Mouse (Mus musculus): ENCODE results near the gene Trappc2l.

The Trappc2l gene

DNA sequence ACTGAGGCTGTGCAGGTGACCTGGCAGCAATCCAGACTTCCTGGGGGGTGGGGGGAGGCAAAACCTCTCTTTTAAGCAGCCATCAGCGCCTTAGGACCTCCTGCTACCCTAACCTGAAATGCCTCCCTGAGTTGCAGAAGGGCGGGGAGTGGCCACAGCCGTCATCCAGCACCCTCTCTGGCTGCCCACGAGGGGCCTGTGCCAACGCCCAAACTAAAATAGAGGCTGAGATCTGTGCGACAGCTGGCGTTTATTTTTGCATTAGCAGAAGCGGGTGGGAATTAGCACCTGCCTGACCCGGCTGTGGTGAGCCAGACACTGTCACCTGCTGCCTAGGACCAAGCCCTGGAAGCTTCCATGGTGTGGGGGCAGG, 25.3 kb downstream of the Trappc2l start:
- Histone ChIP-seq H3K36me3 (ENCODE audit: insufficient read depth, low read length) (no peaks in the 10 kb centered on the region), H3K9me3 (ENCODE audit: low read length) (no peaks in the 10 kb centered on the region), H3K4me1 (replicated peaks; ENCODE audit: low read depth, low read length) (peaks cover 55% of the 10 kb centered on the region), H3K4me3 (replicated peaks; ENCODE audit: low read length) (no peak overlapping the region), H3K27me3 (ENCODE audit: insufficient read depth, low read length) (peaks cover 6% of the 10 kb centered on the region)
- TF ChIP-seq NANOG (IDR thresholded peaks at IDR 0.05; ENCODE audit: borderline replicate concordance, low read length) (no peak), POU5F1 (IDR thresholded peaks at IDR 0.05; ENCODE audit: borderline replicate concordance, low read length) (no peak)

DNA sequence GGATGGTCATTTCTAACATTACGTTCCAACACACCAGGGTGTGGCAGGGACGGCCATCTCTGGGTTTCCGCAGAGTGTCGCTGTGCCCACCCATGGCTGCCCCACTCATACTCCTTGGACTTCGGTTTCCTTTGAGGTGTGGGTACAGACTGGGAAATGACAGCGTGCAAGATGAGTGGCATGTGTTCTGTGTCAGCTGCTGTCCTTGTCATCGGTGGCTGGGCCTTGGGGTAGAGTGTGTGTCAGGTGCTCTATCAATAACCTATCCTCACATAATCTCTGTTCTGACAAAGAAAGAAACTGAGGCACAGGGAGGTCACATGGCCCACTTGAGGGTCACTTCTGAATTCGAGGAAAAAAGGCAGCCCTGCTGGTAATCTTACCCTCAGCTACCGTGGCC, 25.8 kb downstream of the Trappc2l start:
- Histone ChIP-seq H3K36me3 (ENCODE audit: insufficient read depth, low read length) (no peaks in the 10 kb centered on the region), H3K27me3 (ENCODE audit: insufficient read depth, low read length) (peaks cover 6% of the 10 kb centered on the region), H3K9me3 (ENCODE audit: low read length) (no peaks in the 10 kb centered on the region), H3K4me3 (replicated peaks; ENCODE audit: low read length) (no peak overlapping the region), H3K4me1 (replicated peaks; ENCODE audit: low read depth, low read length) (peaks cover 59% of the 10 kb centered on the region)
- no peak for TF ChIP-seq CTCF (conservative IDR thresholded peaks at IDR 0.05; ENCODE audit: low read length)
- no peak for TF ChIP-seq POU5F1 (IDR thresholded peaks at IDR 0.05; ENCODE audit: borderline replicate concordance, low read length)
- TF ChIP-seq NANOG (IDR thresholded peaks at IDR 0.05; ENCODE audit: borderline replicate concordance, low read length) = no peak

DNA sequence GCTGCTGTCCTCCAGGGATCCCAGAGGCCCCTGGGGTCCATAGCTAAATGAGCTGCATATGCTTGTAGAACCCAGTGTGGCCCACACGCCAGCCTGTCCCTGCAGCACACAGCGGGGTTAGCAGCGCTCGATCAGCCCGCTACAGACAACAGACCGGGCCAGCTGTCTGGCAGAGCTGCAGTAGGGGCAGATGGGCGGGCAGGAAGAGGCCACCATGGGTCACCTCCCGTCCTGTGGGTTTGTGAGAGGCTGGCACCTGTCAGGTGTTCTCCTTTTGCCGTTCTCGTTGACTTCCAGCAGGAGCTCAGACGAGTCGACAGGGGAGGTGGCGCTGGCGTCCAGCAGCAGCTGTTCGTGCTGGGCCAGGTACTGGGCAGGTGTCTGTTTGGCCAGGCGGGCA, 27.2 kb downstream of the Trappc2l start:
- Histone ChIP-seq H3K36me3 (ENCODE audit: insufficient read depth, low read length) (no peaks in the 10 kb centered on the region), H3K9me3 (ENCODE audit: low read length) (no peaks in the 10 kb centered on the region), H3K4me1 (replicated peaks; ENCODE audit: low read depth, low read length) (peaks cover 71% of the 10 kb centered on the region), H3K4me3 (replicated peaks; ENCODE audit: low read length) (peak overlapping the region; percentile 64), H3K27me3 (ENCODE audit: insufficient read depth, low read length) (peaks cover 6% of the 10 kb centered on the region)
- TF ChIP-seq NANOG (IDR thresholded peaks at IDR 0.05; ENCODE audit: borderline replicate concordance, low read length) (no peak), CTCF (conservative IDR thresholded peaks at IDR 0.05; ENCODE audit: low read length) (no peak), POU5F1 (IDR thresholded peaks at IDR 0.05; ENCODE audit: borderline replicate concordance, low read length) (no peak)

DNA sequence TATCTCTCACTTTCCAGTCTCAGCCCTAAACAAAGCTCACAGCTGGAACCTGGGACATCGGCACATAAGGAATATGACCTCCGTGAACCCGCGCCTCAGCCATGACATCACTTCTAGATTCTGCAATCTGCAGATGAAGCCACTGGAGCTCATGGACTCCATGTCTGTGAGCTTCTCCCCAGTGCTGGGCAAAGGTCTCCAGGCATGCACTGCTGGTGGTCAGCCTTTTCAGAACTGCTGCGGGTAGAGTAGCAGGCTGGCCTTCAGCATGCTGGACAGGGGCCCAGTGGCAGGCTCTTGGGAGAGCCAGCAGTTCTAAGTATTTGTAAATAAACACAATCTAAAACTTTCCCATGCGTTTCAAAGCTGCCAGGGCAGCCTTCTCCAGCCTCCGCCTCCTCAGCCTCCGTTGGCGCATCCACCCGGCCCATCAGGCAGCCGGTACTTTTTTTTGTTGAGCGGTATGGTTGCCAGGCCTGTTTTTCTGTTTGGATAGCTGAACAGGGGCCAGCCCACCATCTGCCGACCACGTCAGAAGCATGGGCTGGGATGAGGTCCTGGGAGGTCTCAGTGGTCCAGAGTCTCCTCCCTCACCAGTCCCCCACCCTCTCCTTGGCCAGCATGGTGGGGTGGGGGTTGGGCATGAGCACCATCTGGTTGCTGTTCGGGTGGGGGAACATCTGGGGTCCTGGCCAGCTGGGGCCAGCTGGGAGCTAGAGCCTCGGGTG, 28.2 kb downstream of the Trappc2l start:
- H3K36me3 ChIP-seq (ENCODE audit: insufficient read depth, low read length) = no peaks in the 10 kb centered on the region
- no peak for TF ChIP-seq CTCF (conservative IDR thresholded peaks at IDR 0.05; ENCODE audit: low read length)
- TF ChIP-seq POU5F1 (IDR thresholded peaks at IDR 0.05; ENCODE audit: borderline replicate concordance, low read length) = no peak
- no peak overlapping the region for H3K4me3 ChIP-seq (replicated peaks; ENCODE audit: low read length)
- H3K27me3 ChIP-seq (ENCODE audit: insufficient read depth, low read length) = peaks cover 12% of the 10 kb centered on the region
- H3K4me1 ChIP-seq (replicated peaks; ENCODE audit: low read depth, low read length) = peaks cover 71% of the 10 kb centered on the region
- H3K9me3 ChIP-seq (ENCODE audit: low read length) = no peaks in the 10 kb centered on the region

DNA sequence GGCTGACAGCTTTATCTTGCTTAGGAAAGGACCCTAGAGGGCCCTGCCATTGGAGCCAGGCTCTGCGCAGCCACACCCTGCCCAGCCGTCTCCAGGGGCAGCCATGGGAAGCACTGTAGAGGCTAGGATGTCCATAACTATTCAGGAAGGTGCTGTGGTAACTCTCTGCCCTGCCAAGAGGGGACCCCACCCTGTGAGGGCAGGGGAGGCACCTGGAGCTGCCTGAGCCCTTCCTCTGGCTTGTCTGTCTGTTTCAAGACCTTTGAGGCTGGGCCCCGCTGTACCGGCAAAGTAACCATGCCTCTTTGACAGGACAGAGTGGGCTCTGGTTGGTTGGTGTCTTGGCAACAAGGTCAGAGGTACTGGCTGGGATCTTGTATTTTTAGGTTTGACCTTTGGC, 29.4 kb downstream of the Trappc2l start:
- H3K27me3 ChIP-seq (ENCODE audit: insufficient read depth, low read length) = peaks cover 11% of the 10 kb centered on the region
- TF ChIP-seq NANOG (IDR thresholded peaks at IDR 0.05; ENCODE audit: borderline replicate concordance, low read length) (no peak), POU5F1 (IDR thresholded peaks at IDR 0.05; ENCODE audit: borderline replicate concordance, low read length) (no peak), CTCF (conservative IDR thresholded peaks at IDR 0.05; ENCODE audit: low read length) (no peak)
- no peak overlapping the region for H3K4me3 ChIP-seq (replicated peaks; ENCODE audit: low read length)
- peaks cover 66% of the 10 kb centered on the region for H3K4me1 ChIP-seq (replicated peaks; ENCODE audit: low read depth, low read length)
- no peaks in the 10 kb centered on the region for H3K9me3 ChIP-seq (ENCODE audit: low read length)
- no peaks in the 10 kb centered on the region for H3K36me3 ChIP-seq (ENCODE audit: insufficient read depth, low read length)

DNA sequence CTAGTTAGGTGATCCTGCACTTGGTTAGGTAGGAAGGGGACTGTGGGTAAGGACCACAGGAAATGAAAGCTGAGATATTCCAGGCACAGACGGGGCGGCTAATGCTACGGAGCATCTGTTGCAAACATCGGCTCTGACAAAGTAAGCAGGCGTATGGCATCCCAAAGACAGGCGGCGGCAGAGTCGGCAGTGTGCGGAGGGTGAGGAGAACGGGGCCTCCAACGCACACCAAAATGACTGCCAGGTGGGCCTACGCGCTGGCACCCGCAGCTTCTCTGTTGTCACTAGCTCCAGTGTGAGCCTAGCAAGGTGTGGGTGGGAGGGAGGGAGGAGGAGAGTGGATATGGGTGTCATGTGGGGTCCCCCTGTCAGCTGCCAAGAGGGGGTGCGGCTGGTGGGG, 30.0 kb downstream of the Trappc2l start:
- no peaks in the 10 kb centered on the region for H3K9me3 ChIP-seq (ENCODE audit: low read length)
- H3K4me3 ChIP-seq (replicated peaks; ENCODE audit: low read length) = no peak overlapping the region
- H3K27me3 ChIP-seq (ENCODE audit: insufficient read depth, low read length) = peaks cover 11% of the 10 kb centered on the region
- peaks cover 63% of the 10 kb centered on the region for H3K4me1 ChIP-seq (replicated peaks; ENCODE audit: low read depth, low read length)
- H3K36me3 ChIP-seq (ENCODE audit: insufficient read depth, low read length) = no peaks in the 10 kb centered on the region
- TF ChIP-seq POU5F1 (IDR thresholded peaks at IDR 0.05; ENCODE audit: borderline replicate concordance, low read length) = no peak
- TF ChIP-seq CTCF (conservative IDR thresholded peaks at IDR 0.05; ENCODE audit: low read length) = no peak

DNA sequence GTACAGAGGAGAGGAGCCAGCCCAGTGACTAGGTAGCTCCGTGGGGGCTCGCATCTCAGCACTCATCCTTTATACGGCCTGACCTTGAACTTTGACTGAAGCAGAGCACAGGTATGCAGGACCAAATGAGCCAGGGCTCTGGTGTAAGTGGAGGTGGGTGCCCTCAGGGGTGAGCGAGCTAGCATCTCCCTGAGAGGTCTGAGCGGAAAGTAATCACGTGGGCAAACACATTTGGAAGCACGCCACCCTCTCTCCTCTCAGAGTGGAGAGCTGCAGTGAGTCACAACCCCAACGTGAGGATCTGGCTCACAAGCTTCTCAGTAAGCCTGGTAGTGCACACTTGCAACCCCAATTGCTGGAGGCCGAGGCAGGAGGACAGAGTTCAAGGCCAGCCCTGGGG, 30.6 kb downstream of the Trappc2l start:
- no peak overlapping the region for H3K4me3 ChIP-seq (replicated peaks; ENCODE audit: low read length)
- peaks cover 11% of the 10 kb centered on the region for H3K27me3 ChIP-seq (ENCODE audit: insufficient read depth, low read length)
- no peaks in the 10 kb centered on the region for H3K9me3 ChIP-seq (ENCODE audit: low read length)
- peaks cover 57% of the 10 kb centered on the region for H3K4me1 ChIP-seq (replicated peaks; ENCODE audit: low read depth, low read length)
- no peaks in the 10 kb centered on the region for H3K36me3 ChIP-seq (ENCODE audit: insufficient read depth, low read length)
- TF ChIP-seq CTCF (conservative IDR thresholded peaks at IDR 0.05; ENCODE audit: low read length) (no peak), POU5F1 (IDR thresholded peaks at IDR 0.05; ENCODE audit: borderline replicate concordance, low read length) (no peak), NANOG (IDR thresholded peaks at IDR 0.05; ENCODE audit: borderline replicate concordance, low read length) (no peak)

DNA sequence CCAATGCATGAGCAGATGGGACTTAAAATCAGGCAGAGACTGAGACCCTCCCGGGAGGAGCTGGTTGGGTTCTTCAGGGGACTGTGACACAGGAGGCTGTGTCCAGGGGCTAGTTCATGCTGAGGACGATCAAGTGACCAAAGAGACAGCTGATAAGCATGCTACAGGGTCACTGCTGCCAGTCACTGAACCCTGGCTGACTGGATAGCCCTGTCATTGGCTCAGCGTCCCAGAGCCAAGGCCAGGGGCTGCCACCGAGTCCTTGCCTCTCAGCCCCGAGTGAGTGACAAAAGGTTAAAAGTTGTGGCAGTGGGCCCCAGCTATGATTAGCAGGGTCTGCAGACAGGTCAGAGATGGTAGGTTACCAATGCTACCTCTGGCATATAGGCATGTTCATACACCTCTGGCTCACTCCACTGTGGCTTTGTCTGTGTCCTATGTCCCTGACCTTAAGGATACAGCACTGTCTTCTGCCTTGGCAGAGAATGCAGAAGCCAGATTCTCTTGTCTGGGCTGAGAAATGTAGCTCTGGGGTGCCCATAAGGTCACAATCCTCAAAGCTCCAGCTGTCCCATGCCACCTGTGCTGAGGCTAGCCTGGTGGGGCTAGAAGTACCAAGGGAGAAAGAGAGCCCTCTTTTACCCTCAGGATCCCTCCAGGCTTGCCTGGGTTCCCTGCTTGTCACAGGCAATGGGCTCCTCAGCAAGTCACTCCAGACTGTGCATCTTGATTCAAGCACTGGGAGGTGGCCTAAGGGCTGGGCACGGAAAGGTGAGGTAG, 32.9 kb downstream of the Trappc2l start:
- Histone ChIP-seq H3K27me3 (ENCODE audit: insufficient read depth, low read length) (peaks cover 11% of the 10 kb centered on the region), H3K36me3 (ENCODE audit: insufficient read depth, low read length) (no peaks in the 10 kb centered on the region), H3K4me3 (replicated peaks; ENCODE audit: low read length) (no peak overlapping the region), H3K9me3 (ENCODE audit: low read length) (no peaks in the 10 kb centered on the region), H3K4me1 (replicated peaks; ENCODE audit: low read depth, low read length) (peaks cover 35% of the 10 kb centered on the region)
- TF ChIP-seq NANOG (IDR thresholded peaks at IDR 0.05; ENCODE audit: borderline replicate concordance, low read length) (no peak), POU5F1 (IDR thresholded peaks at IDR 0.05; ENCODE audit: borderline replicate concordance, low read length) (no peak), CTCF (conservative IDR thresholded peaks at IDR 0.05; ENCODE audit: low read length) (no peak)
